Mouse (Mus musculus) erythroblast, embryonic 14.5 days (primary cell): ENCODE data around the gene Kcnj9.

Experiments used
- GATA1 ChIP-seq: IDR thresholded peaks from 2 replicates; pipeline ENCODE4 v1.6.1; 2012; ENCODE audit warnings: low read length, inconsistent platforms, mixed read lengths
- TAL1 ChIP-seq: IDR thresholded peaks from 3 replicates; pipeline ENCODE4 v1.6.1; 2012; ENCODE audit warnings: low read length, inconsistent platforms, mixed read lengths

- TF ChIP-seq GATA1, result no peak
- no peak for TF ChIP-seq TAL1
Measured at GRCm38 (mm10) chr1:172376758-172377458, 47.8 kb upstream of the Kcnj9 start.
